Mouse (Mus musculus) mouse trophoblast stem cell (cell line): ENCODE data around the gene Igfbp5.

ENCODE experiments used
- in situ Hi-C, 2 experiments: fragments of 300-500 bp; cut with MseI, MboI; formaldehyde crosslinking; loops; 2 replicates in 1 of 2; 3 replicates in 1 of 2; pipeline ENCODE4 v1.15.1; 2025

The Igfbp5 gene

DNA sequence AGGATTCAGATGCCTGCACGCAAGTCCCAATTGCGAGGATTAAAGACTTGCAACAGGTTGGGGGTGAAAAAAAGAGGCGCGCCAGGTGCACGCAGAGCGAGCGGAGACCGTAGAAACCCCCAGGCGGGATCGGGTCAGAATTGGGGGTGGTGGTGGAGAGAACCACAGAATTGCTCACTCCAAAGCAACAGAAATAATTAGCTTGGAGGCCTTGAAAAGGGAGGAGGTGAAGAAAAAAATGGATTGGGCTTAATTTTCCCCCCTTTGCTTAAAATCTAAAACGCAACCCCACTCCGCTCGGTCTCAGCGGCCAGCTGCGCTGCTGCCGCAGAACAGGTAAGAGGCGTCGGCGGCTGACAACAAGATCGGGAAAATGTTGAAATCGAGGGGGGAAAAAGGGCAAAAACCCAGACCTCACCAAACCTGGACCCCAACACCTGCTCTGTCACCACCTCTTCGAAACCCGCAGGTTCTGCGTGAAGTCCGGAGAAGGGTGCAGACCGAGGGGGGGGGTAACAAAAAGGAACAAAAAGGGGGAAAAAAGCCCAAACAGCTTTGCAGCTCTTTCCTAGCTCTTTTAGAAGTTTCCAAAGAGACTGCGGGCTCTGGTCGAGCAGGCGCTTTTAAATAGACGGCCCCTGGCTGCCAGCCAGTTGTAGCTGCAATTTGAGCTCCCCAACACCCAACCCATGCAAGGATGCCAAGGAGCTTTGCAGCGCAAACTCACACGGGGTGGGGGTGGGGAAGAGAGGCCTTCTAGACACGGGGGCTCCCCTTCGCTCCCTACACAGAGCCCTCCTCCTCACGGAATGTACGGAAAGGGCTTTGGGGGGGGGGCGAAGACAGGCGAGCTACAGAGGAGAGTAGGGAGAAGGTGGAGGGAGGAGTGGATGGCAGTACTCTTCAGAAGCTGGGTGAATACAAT lies at the start of gene Igfbp5:
Gene Igfbp5, minus strand, starts transcription at position 598 of the 925 bp plus-strand sequence.
- in situ Hi-C loops, result loop anchor here (5.0 to 25.0 kb wide), 3 partner anchors 398 to 963 kb away; no protein-coding TSS in a partner anchor

DNA sequence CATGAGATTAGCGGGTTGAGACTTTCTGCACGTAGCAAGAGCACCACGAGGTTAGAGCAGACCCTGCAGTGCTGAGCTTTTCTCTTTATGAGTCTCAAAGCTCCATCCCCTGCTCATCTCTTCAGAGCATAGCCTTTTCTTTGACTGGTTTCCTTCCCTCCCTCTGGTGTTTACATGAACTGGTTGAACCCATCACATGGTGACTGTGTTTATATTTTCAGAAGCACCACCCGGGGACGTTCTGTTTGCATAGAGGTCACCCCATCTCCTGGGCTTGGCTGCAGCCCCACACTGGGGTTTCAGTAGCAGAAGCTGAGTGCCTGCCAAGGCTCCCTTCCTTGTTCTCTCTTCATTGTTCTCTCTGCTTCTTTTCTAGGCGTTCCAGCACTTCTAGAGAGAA lies 40.1 kb upstream of the Igfbp5 start:
- in situ Hi-C loops, result no loop called here

DNA sequence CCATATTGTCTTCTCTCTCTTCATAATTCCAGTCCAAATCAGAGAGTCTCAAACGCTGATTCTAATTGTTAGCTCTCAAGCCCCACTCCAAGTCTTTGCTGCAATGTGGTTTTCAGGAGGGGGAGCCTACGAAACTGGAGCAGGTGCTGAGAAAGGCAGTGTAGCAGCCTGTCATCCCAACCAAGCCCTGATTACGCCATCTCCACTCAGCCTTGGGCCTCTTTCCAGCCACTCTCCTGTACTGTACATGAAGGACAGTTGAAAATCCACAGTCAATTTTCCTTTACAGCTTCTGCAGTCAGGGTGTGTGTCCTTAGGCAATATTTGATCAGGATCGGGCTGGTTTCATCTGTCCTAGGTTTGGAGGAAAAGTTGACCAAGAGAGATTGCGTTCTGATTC lies 38.4 kb upstream of the Igfbp5 start:
- in situ Hi-C loops, result no loop called here

DNA sequence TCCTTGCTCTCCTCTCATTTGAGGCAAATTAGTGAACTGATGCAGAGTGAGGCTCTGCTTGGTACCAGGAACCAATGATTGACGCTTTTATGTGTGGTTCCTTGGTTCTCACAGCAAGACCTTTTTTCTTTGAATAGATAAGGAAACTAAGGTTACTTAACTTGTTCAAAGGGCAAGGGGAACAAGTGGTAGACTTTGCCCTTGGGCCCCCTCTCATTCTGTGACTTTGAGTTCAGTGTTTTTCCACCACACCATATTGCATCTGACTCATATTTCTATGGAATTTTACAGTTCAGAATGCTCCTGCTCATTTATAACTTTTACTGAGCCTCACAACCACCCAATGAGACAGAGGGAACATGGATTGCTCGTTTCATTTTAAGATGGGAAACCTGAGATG lies 21.1 kb upstream of the Igfbp5 start:
- in situ Hi-C loops, result loop anchor here in 1 of 2 experiments (25.0 kb wide), 1 partner anchor 941 kb away; no protein-coding TSS in a partner anchor

DNA sequence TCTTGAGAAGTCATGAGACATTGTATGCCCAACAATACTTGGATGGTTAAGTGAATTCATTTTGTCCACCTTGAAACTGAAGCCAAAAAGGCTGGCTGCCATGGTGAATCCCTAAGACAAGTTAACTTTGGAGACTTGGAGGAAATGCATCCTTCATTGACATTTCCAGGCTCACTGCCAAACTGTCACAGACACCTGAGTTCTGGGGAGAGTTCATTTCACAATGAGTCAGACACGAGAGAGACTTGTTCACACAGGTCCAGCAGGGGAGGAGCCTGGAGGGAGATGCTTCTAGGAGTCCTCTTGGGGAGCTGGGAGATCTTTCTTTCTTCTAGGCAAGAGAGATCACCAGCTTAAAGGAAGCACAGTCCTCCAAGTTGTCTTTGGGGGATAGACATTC lies 13.2 kb upstream of the Igfbp5 start:
- in situ Hi-C loops, result loop anchor here in 1 of 2 experiments (25.0 kb wide), 1 partner anchor 949 kb away; no protein-coding TSS in a partner anchor

DNA sequence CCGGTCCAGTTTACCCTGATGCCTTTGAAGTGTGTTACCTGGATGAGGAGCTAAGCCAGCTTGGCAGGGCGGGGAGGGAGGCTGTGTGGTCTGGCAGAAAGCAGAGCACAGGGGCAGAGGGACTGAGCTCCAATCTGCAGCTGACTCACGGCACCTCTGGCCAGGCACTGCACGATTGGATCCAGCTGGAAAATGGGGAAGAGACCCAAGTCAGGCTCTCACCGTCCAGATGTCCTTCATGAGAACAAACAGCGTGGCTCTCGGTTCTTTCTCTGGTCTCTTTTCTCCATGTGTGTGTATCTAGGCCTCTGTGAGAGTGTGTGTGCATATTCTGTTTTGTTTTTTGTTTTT lies 11.1 kb upstream of the Igfbp5 start:
- in situ Hi-C loops, result loop anchor here in 1 of 2 experiments (25.0 kb wide), 1 partner anchor 952 kb away; no protein-coding TSS in a partner anchor

DNA sequence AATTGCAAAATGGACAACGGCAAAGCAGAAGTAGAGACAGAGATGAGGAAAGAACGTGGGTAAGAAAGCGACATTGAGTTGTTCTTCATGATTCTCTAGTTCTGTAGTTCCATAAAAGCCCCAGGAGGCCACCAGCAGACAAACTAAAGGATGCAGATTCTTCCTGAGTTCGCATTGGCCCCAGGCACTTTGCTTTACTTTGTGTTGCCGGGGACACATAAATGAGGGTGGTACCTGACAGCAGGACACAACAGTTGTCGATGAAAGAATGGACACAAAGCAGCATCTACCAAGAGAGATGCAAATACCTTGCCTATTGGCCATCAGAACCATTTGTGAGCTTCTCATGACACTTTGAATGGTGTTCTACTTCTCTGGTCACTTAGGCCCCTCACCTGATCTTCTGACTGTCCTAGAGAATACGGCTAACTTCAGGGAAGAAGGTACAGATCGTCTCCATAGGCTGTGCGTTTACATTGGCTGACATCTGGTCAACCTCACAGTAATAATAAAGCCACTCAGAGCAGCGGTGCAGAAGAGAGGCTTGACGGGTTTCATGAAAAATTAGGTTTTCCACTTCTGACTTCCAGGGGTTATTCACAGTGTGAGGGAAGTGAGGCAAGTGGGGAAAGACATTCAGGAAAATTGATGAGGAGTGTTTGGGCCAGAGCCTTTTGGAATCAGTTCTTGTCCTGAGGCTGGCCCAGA lies 10.6 kb upstream of the Igfbp5 start:
- in situ Hi-C loops, result loop anchor here in 1 of 2 experiments (25.0 kb wide), 1 partner anchor 952 kb away; no protein-coding TSS in a partner anchor

DNA sequence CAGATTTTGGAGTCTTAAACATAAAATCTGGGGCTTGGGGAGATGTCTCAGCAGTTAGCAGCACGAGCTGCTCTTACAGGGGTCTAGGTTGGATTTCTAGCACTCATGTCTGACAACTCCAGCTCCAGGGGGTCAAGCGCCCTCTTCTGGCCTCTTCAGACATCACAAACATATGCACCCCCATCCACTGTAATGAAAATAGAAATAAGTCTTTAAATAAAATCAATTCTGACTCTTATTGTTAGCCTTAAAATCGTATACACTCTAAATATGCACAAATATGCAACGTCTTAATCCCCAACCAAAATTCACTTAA lies 4.6 kb upstream of the Igfbp5 start:
- in situ Hi-C loops, result loop anchor here (5.0 to 25.0 kb wide), 3 partner anchors 393 to 958 kb away; no protein-coding TSS in a partner anchor

DNA sequence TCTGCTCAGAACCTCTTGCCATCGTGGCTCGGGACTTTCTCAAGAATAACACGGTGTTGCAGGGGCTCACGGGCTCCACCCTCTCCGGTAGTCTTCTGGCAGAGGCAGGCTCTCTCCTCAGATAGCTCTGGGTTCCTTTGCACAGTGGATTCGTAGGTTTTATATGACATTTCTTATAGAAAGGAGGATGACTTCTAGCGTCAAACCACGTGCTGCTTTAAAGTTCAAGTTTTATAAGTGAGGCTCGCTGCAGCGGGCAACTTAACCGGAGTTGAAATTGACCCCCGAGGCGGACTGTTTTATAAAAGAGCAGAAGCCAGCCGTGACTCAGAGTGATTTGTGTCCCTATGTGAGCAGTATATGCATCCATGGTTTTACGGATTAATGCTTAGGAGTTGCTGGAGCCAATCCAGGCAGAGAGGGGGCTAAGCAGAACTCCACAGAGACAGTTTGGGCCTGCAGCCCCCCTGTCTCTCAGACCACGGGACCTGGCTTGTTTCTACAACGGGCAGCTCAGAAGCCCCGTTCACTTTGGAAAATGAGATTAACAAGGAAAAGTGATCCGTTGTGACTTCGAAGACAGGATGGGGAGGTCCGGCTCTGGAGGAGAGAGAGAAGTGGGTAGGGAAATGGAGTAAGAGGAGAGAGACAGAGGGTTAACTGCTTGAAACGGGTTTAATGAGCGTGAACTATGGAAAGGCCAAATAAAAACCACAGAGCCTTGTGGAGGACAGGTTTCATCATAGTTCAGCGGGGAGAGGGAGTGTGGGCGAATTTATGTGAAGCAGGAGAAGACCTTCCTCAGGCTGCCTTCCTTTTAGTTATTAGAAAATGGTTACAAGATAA lies 4.0 kb upstream of the Igfbp5 start:
- in situ Hi-C loops, result loop anchor here (5.0 to 25.0 kb wide), 3 partner anchors 394 to 959 kb away; no protein-coding TSS in a partner anchor

DNA sequence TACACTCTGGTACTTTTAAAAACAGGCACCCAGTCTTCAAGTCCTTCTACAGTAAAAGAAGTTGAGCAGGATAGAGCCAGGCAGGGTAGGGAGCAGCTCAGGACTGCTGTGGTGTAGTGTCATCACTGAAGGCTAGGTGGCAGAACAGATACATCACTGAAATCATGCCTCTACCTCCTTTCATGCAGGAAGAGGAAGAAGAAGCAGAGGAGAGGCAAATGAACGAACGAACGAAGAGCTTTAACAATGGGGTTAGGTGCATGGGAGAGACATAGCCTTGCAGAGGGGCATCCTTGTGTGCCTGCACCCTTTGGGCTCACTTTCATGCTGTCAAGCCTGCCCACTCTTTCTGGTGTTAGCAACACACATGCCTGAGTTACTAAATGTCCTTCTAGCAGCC lies 3.2 kb upstream of the Igfbp5 start:
- in situ Hi-C loops, result loop anchor here (5.0 to 25.0 kb wide), 3 partner anchors 394 to 959 kb away; no protein-coding TSS in a partner anchor

DNA sequence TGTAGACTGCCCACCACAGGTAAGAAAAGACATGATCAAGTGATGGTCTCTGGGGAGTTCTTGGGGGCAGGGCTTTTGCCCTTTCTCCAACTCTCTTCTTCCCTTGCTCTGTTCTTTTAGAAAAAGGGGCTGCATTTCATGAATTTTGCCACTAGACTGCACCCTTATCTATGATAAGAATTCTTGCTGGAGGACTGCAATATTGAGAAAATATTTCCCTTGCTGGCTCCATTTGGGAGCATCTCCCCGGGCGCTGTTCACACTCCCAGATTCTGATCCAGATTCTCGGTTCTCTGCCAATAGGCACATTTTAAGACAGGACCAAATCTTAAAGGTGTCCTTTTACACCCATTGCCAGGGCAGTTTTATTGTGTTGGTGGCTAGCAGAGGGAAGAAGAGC lies 1.4 kb upstream of the Igfbp5 start:
- in situ Hi-C loops, result loop anchor here (5.0 to 25.0 kb wide), 3 partner anchors 396 to 961 kb away; no protein-coding TSS in a partner anchor

DNA sequence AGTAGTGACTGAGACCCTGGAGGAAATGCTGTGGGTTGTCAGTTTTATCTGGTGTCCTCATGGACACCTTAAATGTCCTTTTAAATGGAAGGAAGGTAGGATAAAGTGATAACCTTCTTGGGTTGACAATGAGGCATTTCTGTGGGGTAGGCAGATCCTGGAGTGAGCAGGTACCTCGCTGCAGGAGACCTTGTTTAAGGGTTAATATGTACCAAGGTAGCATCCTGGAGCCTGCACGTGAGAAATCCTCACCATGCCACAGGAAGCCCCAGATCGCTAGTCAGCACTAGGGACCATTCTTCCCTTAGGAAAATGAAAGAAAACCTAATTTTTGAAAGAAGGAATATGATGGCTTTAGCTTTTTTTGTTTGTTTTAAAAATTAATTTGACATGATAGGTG lies 1.0 kb upstream of the Igfbp5 start:
- in situ Hi-C loops, result loop anchor here (5.0 to 25.0 kb wide), 3 partner anchors 397 to 962 kb away; no protein-coding TSS in a partner anchor

DNA sequence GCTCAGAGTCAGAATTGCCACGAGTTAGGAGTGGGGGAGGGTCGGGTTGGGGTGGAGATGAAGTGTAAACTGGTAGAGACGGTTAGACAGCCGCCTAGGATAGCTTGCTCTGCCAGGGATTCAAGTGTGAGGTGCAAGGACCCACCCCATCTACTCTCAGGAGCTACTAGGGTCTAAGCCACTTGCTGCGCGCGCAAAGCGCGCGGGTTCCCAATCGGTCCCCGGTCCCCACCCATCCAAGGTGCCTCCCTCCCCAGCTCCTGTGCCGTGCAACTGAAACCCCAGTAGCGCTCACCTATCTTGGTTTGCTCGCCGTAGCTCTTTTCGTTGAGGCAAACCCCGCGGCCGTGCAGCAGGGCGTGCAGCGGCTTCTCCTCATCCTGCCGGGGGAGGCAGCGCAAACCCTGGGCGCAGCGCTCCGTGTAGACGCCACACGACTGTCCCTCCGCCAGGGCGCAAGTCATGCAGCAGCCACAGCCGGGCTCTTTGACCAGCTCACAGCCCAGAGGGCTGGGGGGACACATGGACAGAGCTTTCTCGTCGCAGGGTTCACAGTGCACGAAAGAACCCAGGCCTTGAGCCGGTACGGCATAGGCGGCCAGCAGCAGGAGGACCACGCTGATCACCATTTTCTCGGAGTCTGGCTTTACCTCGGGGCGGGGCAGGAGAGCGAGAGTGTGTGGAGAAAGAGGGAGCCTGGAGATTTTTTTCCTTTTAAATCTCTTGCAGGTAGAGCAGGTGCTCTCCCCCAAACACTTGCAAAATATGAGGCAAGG lies 985 bp downstream of the Igfbp5 start:
- in situ Hi-C loops, result loop anchor here (5.0 to 10.0 kb wide), 2 partner anchors 399 to 951 kb away; no protein-coding TSS in a partner anchor

DNA sequence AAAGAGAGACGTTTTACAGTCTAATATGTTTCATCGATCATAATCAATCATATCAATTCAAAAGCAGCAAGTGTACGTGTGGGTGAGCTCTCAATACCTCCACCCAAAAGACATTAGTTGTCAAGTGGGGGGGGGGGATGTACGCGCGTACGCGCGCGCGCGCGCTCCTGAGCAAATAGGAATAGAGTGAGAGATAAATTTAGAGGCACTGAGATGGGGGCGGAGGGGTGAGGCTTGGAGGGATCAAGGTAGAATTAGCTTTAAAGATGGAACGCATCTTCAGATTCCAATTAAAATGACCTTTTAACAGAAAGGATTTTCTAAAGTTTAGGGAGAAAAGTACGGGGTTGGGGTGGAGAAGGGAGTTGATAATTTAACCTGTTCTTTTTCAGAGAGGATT lies 1.6 kb downstream of the Igfbp5 start:
- in situ Hi-C loops, result loop anchor here (5.0 to 10.0 kb wide), 2 partner anchors 399 to 952 kb away; no protein-coding TSS in a partner anchor

DNA sequence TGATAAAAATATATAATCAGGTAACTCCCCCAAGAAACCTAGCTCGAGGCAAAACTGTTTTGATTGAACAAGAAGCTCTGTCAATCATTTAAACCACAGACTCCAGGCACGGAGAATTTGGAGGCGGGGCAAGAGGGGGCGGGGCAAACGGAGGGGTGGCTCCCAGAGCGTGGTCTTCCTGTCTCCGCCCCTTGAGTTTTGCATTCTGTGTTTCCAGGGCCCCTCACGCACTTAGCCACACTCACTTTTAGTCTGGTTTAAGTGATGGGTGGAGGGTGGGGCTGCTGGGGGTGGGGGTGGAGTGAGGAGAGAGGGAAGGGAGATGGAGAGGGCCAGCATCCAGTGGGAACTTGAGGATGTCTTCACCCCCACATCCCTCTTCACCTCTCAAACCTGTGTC lies 2.2 kb downstream of the Igfbp5 start:
- in situ Hi-C loops, result loop anchor here (5.0 to 10.0 kb wide), 2 partner anchors 400 to 952 kb away; no protein-coding TSS in a partner anchor

DNA sequence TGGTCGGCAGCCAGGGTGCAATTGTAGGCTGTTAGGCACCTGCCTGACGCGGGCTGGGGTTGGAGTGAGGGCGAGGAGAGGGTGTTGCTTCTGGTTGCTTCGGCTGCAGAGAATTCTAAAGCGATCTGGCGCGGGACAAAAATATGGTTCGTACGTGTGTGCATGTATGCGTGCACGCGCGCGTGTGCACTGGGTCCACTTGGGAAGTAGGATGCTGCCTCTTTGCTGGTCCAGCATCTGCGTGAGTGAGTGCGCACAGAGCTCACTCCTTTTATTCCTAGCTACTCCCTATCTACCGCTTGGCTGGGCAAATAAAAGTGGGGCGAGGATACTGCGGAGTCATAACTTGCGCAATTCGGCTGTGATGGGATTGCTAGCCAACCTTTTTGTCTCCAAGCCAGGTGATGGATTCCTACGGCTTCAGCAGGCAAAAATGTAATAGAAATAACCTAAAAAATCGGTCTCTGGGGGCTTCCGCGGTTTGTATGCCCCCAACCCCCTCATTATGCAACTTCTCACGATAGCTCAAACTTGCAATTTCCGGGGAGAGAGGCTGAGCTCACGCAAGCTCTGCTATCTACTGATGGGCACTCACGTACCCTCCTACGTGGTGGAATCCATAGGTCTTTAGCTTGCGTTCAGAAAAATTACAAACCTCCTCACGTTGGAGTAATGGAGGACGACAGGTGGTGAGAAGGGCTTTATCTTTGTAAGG lies 2.8 kb downstream of the Igfbp5 start:
- in situ Hi-C loops, result loop anchor here (5.0 to 10.0 kb wide), 2 partner anchors 400 to 953 kb away; no protein-coding TSS in a partner anchor

DNA sequence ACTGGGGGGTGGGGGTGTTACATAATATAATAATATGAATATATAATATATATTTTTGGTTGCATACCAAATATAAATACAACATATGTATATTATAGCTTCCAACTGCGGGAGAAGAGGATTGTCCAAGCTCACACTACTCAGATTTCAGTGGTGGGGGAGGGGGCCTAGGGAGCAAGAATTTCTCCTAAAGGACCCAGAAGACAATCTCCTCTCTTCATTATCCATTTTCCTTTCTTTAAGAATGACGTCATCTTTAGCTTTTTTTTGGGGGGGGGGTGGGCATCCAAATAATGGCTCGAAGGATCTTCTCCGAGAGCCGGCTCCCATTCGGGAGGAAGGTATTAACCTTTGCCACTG lies 3.4 kb downstream of the Igfbp5 start:
- in situ Hi-C loops, result loop anchor here (5.0 to 10.0 kb wide), 2 partner anchors 401 to 953 kb away; no protein-coding TSS in a partner anchor

DNA sequence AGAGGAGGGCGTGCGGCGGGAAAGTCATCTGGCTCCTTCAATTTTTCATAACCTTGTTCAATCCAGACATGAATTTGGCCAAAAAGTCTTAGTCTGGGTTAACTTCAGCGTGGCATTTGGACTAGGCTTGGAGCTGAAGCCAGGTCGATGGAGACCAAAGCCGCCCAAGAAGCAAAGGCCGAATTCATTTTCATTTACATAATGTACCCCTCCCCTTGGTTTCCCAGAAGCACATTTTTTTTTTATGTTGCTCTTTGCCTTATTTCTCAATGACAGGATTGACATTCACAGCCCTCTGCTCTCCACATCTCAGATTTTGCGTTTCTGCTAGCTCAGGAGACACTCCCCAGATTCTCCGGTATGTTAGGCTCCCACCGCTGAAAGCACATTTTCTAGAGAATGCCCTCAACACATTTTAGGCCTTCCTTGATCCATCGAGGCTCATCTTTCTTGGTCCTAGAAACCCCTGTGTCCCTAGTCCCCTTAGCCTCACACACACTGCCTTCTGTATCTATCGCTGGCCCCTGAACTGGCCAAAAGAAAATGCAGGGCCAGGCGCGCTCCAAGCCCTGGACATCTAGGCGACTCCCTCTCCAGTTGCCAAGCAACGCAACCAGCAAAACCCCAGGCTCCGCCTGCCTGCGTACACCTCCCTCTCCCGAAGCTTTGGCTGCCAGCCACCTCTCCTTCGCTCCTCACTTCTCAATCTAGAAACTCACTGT lies 3.9 kb downstream of the Igfbp5 start:
- in situ Hi-C loops, result loop anchor here (5.0 to 10.0 kb wide), 2 partner anchors 402 to 954 kb away; no protein-coding TSS in a partner anchor
